Mouse (Mus musculus): ENCODE results near the gene Cldn15.

DNA sequence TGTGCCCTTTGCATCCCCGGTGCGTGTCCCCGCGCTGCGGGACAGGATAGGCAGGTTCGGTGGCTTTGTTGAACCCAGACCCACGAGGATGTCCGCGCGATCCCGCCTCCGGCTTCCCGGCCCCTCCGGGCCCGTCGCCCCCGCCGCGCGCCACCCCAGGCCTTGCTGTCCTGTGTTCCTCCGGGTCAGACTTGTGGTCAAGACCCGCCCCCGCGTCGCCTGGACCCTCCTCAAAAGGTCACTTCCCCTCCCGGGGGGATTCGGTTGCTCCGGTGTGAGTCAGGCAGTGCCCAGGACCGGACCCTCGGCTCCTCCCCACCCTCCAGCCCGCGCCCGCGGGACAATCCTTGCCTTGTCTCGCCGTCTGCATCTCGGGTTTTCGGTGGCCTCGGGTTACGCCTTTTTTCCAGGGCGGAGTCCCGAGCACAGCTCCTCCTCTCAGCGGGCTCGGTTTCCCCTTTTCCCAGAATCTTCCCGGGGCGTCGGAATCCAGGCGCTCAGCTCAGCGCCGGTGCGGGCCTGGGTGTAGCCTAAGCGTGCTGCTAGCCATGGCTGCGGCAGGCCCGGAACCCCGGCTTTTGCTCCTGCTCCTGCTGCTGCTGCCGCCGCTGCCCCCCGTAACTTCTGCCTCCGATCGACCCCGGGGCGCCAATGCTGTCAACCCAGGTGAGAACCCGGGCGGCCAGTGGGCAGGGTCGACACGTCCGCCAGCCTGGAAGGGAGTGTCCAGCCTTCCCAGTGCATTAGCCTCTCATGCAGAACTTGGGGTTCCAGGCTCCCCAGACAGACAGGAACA lies 20.9 kb downstream of the Cldn15 start:
- TF ChIP-seq FOSL1 (IDR thresholded peaks at IDR 0.05; ENCODE audit: insufficient read depth, low read length, poor library complexity, severe bottlenecking) (no peak), CTCF (IDR thresholded peaks at IDR 0.05; ENCODE audit: control insufficient read depth, insufficient read depth, insufficient read length) (no peak), MYOG (IDR thresholded peaks at IDR 0.05; ENCODE audit: control insufficient read depth, extremely low read depth, insufficient read length) (no peak), USF1 (IDR thresholded peaks at IDR 0.05; ENCODE audit: low read depth) (no peak)

Measured in C2C12 (cell line).